Mouse (Mus musculus) liver, embryonic 13.5 days (tissue): ENCODE measurements around the gene Ephb4. TPM values are rescaled to one million over a fixed set of nuclear protein-coding genes. Genes with fewer than 3 reads are reported as not detected.
A peak's percentile ranks its signal among the peaks of the same experiment; 100 is the strongest.

Source experiments
- ATAC-seq: fragments of 200-750 bp; cut with Nextera tagmentation; 2 replicates; pipeline ENCODE4 v1.8.0; 2017; ENCODE audit warnings: low read depth, mild to moderate bottlenecking, moderate number of reproducible peaks, moderate library complexity
- DNase-seq: peaks from one replicate; pipeline ENCODE4 v3.0.0; 2022
- H3K27ac ChIP-seq: fragments of 300-500 bp; sonication (generic); 2 replicates; pipeline ENCODE4 v1.5.1; 2015; ENCODE audit warnings: moderate library complexity, mild to moderate bottlenecking, inconsistent platforms
- H3K27me3 ChIP-seq: fragments of 300-500 bp; sonication (generic); 2 replicates; pipeline ENCODE4 v1.6.1; 2015; ENCODE audit warnings: mild to moderate bottlenecking, inconsistent platforms
- H3K36me3 ChIP-seq: fragments of 300-500 bp; sonication (generic); 2 replicates; pipeline ENCODE4 v1.6.1; 2015; ENCODE audit warnings: mild to moderate bottlenecking, inconsistent platforms
- H3K4me1 ChIP-seq: fragments of 300-500 bp; sonication (generic); replicated peaks from 2 replicates; pipeline ENCODE4 v1.6.1; 2015; ENCODE audit warnings: inconsistent platforms
- H3K4me2 ChIP-seq: fragments of 300-500 bp; sonication (generic); 2 replicates; pipeline ENCODE4 v1.6.1; 2015; ENCODE audit warnings: inconsistent platforms, mild to moderate bottlenecking, moderate library complexity
- H3K4me3 ChIP-seq: fragments of 300-500 bp; sonication (generic); replicated peaks from 2 replicates; pipeline ENCODE4 v1.5.1; 2015; ENCODE audit warnings: mild to moderate bottlenecking, inconsistent platforms
- H3K9ac ChIP-seq: fragments of 300-500 bp; sonication (generic); 2 replicates; pipeline ENCODE4 v1.6.1; 2015; ENCODE audit warnings: mild to moderate bottlenecking, inconsistent platforms
- H3K9me3 ChIP-seq: fragments of 300-500 bp; sonication (generic); replicated peaks from 2 replicates; pipeline ENCODE4 v1.6.1; 2016; ENCODE audit warnings: inconsistent platforms
- WGBS: fragments of 180-500 bp; shearing (Covaris S2); methylation state at CpG from one replicate; pipeline ENCODE4 v1.1.7; 2015; ENCODE audit not compliant: insufficient replicate concordance; 5-methylcytosine and 5-hydroxymethylcytosine counted together
- polyA plus RNA-seq: library from polyadenylated mRNA; unstranded; fragments of >200 nt; fragmentation: Nextera tagmentation; extraction: Ambion mirVana; gene quantifications from 2 replicates; pipeline ENCODE4 v1.2.1, GENCODE M21; 2015

Ephb4 gene
- 5.6 and 8.1 TPM in 2 replicates for polyA plus RNA-seq

DNA sequence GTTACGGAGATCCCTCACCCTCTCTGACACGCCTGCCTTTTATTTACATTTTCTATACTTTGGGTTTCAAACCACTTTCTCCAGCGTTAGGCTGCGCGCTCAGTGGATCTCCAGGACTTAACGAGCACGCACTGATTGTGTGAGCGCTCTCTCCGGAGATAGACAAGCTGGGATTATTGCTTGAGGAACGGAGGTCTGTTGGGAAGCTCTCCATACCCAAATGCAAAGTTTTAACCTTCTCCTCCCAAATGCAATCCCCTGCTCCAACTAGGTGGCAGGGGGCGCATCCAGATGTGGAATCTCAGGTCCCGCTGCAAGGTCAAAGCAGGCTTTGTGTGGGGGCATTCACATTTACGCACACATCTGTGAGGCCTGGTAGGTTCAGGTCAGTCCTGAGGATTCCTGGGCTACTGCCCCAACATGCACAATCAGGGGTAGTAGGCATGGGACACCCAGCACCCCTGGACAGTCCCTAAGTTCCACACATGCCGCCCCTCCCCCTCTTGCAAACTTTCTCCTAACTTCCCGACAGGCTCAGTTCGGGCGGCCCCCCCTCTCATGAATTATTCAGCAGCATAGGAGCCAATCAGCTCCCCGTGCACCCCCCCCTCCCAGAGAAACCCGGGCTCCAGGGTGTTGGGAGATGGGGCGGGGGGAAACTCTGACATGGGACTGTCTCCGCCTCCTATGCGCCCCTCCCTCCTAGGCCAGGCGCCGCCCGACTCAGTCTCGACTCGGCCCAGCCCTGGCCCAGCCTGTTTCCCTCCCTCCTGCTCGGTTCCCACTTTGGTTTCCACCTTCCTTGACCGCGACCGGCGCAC lies at the start of gene Ephb4:
TSS of gene Ephb4 (plus strand) at position 726 of the 821 bp plus-strand sequence.
- Histone ChIP-seq H3K27ac (peak within 1 kb of the TSS; percentile 68), H3K9me3 (no peaks in the 10 kb centered on the region), H3K27me3 (peaks cover 62% of the 10 kb centered on the region), H3K9ac (peak within 1 kb of the TSS; percentile 73), H3K4me1 (peaks cover 9% of the 10 kb centered on the region; the same call in 1 of the 2 replicates), H3K4me2 (peak within 1 kb of the TSS; percentile 55), H3K4me3 (peak within 1 kb of the TSS; percentile 62), H3K36me3 (peaks cover 7% of the 10 kb centered on the region; the same call in 1 of the 2 replicates)
- ATAC-seq = peak; percentile 77
- under 1% methylated on average over 32 of the region's 32 CpGs for WGBS
- peak; percentile 31 for DNase-seq

DNA sequence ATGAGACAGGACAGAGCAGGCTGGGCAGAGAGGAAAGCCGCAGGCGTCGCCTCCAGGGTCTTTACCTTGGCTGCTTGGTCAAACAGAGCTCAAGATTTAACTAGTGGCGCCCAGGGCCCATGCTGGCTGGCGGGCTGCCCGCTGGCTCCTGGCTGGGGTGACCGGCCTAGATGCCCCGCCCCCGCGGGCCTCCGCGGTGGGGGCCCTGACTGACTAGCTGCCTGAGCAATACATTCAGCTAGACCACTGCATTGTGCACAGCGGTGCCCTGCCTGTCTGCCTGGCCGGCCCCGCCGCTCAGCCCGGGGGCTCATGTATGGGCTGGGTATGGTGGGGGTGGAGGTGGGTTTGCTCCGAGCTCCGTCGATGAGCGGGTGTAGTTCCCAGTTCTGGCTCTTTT lies 48.7 kb upstream of the Ephb4 start:
- 87% methylated on average over 21 of the region's 21 CpGs for WGBS
- Histone ChIP-seq H3K27me3 (no peaks in the 10 kb centered on the region), H3K9me3 (no peaks in the 10 kb centered on the region), H3K36me3 (peaks cover 99% of the 10 kb centered on the region), H3K27ac (no peak overlapping the region), H3K4me3 (no peak overlapping the region), H3K4me2 (no peak overlapping the region), H3K9ac (no peak overlapping the region), H3K4me1 (peaks cover 48% of the 10 kb centered on the region)
- ATAC-seq (no peak), DNase-seq (no peak)

DNA sequence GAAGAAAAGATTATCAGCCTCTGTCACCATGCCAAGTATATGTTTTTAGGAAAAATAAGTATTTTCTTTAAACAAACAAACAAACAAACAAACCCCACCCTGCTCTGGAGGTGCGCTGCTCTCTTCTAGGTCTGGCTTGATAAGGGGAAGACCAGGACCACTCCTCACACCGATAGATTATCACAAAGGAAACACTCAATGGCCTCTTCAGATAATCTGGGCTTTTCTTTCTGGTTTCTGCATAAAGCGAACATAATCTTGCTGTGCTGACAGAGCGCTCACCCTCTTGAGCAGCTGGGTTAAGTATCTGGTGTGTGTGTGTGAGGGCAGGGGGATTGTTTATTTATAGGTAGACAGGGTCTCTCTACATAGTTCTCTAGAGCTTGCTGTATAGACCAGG lies 46.3 kb upstream of the Ephb4 start:
- Histone ChIP-seq H3K4me3 (peak overlapping the region; percentile 98; the same call in 1 of the 2 replicates), H3K36me3 (peaks cover 80% of the 10 kb centered on the region), H3K4me1 (peaks cover 53% of the 10 kb centered on the region), H3K27ac (peak overlapping the region; percentile 94; the same call in 1 of the 2 replicates), H3K27me3 (no peaks in the 10 kb centered on the region), H3K4me2 (peak overlapping the region; percentile 88), H3K9me3 (no peaks in the 10 kb centered on the region), H3K9ac (peak overlapping the region; percentile 99; the same call in 1 of the 2 replicates)
- DNase-seq = no peak
- 22% methylated on average over 4 of the region's 4 CpGs for WGBS
- ATAC-seq = no peak; the same call in 1 of the 2 replicates

DNA sequence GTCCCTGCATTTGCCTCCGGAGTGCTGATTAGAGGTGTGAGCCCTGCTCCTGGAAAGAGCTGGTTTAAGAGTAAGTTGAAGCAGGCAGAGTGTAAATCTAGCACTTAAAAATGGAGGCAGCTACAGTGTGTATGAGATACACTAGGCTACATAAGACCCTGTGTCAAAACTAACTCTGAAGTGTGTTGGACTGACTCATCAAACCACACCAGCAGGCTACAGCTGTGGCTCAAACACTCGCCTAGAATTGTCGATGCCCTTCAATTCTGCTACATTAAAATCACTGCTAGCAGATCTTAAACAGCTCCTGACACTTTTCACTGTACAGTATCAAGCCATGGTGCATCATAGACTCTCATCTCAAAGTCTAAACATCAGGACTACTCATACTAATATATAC lies 45.7 kb upstream of the Ephb4 start:
- no peak for DNase-seq
- ATAC-seq = no peak
- Histone ChIP-seq H3K27me3 (no peaks in the 10 kb centered on the region), H3K4me2 (peak overlapping the region; percentile 88), H3K27ac (peak overlapping the region; percentile 94), H3K4me3 (peak overlapping the region; percentile 98; the same call in 1 of the 2 replicates), H3K4me1 (peaks cover 53% of the 10 kb centered on the region), H3K36me3 (peaks cover 80% of the 10 kb centered on the region), H3K9ac (peak overlapping the region; percentile 99), H3K9me3 (no peaks in the 10 kb centered on the region)
- WGBS = 57% methylated on average over 3 of the region's 3 CpGs

DNA sequence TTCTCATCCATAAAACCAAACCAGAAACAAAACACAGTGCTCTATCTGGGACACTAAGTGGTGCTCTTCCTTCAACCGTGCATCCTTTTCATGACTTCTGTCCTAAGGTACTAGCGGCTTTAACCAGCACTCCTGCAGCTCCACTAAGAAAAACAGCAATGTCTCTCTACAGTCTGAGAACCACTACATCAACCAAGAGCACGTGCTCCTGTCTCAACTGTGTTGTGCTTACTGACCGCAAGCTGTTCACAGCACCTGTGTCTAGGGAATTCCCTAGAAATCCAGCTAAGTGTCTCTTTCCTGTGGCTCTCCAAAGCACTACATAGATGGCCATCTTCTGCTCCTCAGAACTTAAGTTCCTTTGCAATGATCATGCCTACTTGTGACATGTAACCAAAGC lies 45.1 kb upstream of the Ephb4 start:
- ATAC-seq (no peak), DNase-seq (no peak)
- peaks cover 80% of the 10 kb centered on the region for H3K36me3 ChIP-seq

DNA sequence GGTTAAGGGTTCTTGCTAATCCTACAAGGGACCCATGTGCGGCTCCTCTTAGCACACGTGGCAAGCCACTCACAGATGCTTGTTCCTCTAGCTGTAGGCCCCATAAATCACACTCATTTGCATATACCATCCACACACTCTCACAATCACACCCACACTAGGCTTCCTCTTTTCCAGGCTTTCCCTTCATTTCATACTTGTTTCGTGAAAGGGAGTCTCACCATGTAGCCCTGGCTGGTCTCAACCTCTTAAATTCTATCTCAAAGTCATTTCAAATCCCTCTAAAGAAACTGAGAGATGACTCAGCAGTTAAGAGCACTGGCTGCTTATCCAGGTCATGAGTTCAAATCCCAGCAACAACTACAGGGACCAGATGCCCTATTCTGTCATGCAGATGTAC lies 44.1 kb upstream of the Ephb4 start:
- WGBS = 33% methylated on average over 3 of the region's 3 CpGs
- H3K36me3 ChIP-seq = peaks cover 80% of the 10 kb centered on the region
- H3K4me2 ChIP-seq = peak overlapping the region; percentile 88
- no peaks in the 10 kb centered on the region for H3K27me3 ChIP-seq
- H3K9ac ChIP-seq = peak overlapping the region; percentile 99
- peak overlapping the region; percentile 94 for H3K27ac ChIP-seq
- peaks cover 53% of the 10 kb centered on the region for H3K4me1 ChIP-seq
- no peak for ATAC-seq
- DNase-seq = no peak
- no peaks in the 10 kb centered on the region for H3K9me3 ChIP-seq
- peak overlapping the region; percentile 98 for H3K4me3 ChIP-seq

More for the DNA sequence above, 45.1 kb upstream of the Ephb4 start:
- Histone ChIP-seq H3K9me3 (no peaks in the 10 kb centered on the region), H3K4me3 (peak overlapping the region; percentile 98), H3K4me2 (peak overlapping the region; percentile 88), H3K27me3 (no peaks in the 10 kb centered on the region), H3K27ac (peak overlapping the region; percentile 94), H3K4me1 (peaks cover 53% of the 10 kb centered on the region), H3K9ac (peak overlapping the region; percentile 99)
- 79% methylated on average over 4 of the region's 4 CpGs for WGBS

DNA sequence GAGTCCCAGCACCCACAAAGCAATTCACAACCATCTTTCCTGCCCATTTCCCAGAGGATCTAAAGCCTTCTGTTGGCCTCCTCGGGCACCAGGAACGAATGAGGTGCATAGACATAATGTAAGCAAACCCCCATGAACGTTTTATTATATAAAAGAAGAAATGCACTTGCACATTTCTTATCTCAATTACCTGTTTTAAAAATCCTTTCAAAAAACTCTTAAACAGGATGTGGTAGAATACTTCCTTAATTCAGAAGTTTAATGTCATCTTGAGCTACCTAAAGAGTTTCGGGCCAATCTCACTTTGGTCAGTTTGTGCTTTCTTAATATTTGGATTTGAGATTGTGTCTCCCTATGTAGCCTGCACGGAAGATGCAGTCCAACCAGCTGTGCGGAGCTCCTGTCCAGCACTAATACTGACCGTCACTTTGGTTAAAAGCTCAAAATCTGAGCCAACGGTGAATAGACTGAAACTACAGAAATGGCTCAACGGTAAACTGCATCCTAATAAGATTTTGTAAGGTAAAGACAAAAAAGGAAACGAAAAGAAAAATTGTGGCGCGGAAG lies 43.4 kb upstream of the Ephb4 start:
- H3K9ac ChIP-seq = peak overlapping the region; percentile 99
- WGBS = 8% methylated on average over 12 of the region's 12 CpGs
- peak overlapping the region; percentile 98 for H3K4me3 ChIP-seq
- H3K36me3 ChIP-seq = peaks cover 76% of the 10 kb centered on the region
- no peaks in the 10 kb centered on the region for H3K27me3 ChIP-seq
- H3K4me2 ChIP-seq = peak overlapping the region; percentile 88
- DNase-seq (no peak), ATAC-seq (no peak)
- peaks cover 52% of the 10 kb centered on the region for H3K4me1 ChIP-seq
- peak overlapping the region; percentile 94 for H3K27ac ChIP-seq
- H3K9me3 ChIP-seq = no peaks in the 10 kb centered on the region

DNA sequence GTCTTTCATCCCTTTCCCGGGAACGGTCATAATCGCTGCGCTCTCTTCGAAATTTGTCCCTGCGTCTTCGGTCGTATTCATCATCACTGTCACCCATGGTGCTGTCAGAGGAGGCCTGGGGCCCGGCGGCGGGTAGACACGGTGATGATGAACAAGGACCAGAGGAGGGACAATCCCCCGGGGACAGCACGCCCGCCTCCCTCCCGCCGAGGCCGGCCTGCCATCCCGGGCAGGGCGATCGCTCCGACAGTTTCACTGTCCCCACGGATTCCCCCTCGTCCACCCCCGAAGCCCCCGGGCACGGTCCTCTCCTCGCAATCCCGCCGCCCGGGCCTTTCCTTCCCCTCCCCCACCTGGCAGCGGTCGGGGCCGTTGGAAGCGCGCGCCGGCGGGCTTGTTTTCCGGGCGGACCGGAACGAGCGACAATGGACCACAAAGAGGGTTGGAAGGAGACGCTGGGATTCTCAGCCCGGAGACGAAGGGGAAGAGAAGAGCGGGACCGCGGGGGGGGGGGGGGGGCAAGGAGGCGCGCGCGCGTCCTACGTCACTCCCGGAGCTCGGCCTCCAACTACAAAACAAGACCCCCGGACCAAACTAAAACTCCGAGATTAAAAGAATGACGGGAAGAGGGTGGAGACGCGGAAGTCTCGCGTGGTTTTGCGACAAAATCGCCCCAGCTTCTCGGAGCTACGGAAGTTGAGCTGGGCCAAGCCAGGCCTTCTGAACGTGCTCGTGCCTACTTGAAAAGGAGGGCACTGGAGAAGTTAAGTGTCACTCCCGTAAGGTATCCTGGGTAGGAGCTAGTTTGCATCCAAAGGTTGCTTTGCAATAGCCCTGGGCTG lies 42.6 kb upstream of the Ephb4 start, which contains the start of gene Srrt:
TSS of gene Srrt (minus strand) at position 604 of the 842 bp plus-strand sequence.
- H3K9me3 ChIP-seq = no peaks in the 10 kb centered on the region
- peaks cover 60% of the 10 kb centered on the region for H3K4me1 ChIP-seq
- peak within 1 kb of the TSS; percentile 98 for H3K4me3 ChIP-seq
- H3K27me3 ChIP-seq = no peaks in the 10 kb centered on the region
- peaks cover 71% of the 10 kb centered on the region for H3K36me3 ChIP-seq
- peak within 1 kb of the TSS; percentile 94 for H3K27ac ChIP-seq
- H3K4me2 ChIP-seq = peak within 1 kb of the TSS; percentile 88
- peak within 1 kb of the TSS; percentile 99 for H3K9ac ChIP-seq
- ATAC-seq = peak; percentile 79
- peak; percentile 85 for DNase-seq
- under 1% methylated on average over 71 of the region's 72 CpGs for WGBS

DNA sequence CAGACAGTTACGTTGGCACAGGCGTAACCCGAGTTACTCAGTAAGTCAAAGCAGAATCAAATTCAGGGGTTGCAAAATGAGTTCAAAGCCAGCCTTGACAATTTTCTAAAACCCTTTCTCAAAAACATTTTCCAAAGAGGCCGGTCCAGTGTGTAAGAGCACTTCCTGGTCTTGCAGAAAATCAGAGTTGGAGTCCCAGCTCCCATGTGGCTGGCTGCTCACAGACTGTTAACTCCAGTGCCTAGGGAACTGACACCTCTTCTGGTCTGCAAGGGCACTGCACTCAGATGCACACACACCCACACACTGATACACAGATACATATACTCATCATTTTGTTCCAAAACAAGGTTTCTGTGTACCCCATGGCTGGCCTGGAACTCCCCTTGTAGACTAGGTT lies 41.6 kb upstream of the Ephb4 start:
- H3K36me3 ChIP-seq = peaks cover 61% of the 10 kb centered on the region
- DNase-seq (no peak), ATAC-seq (no peak)
- H3K4me3 ChIP-seq = peak overlapping the region; percentile 98
- 88% methylated on average over 4 of the region's 4 CpGs for WGBS
- peak overlapping the region; percentile 88 for H3K4me2 ChIP-seq
- peak overlapping the region; percentile 99 for H3K9ac ChIP-seq
- H3K4me1 ChIP-seq = peaks cover 62% of the 10 kb centered on the region
- H3K9me3 ChIP-seq = no peaks in the 10 kb centered on the region
- peak overlapping the region; percentile 94 for H3K27ac ChIP-seq
- no peaks in the 10 kb centered on the region for H3K27me3 ChIP-seq

DNA sequence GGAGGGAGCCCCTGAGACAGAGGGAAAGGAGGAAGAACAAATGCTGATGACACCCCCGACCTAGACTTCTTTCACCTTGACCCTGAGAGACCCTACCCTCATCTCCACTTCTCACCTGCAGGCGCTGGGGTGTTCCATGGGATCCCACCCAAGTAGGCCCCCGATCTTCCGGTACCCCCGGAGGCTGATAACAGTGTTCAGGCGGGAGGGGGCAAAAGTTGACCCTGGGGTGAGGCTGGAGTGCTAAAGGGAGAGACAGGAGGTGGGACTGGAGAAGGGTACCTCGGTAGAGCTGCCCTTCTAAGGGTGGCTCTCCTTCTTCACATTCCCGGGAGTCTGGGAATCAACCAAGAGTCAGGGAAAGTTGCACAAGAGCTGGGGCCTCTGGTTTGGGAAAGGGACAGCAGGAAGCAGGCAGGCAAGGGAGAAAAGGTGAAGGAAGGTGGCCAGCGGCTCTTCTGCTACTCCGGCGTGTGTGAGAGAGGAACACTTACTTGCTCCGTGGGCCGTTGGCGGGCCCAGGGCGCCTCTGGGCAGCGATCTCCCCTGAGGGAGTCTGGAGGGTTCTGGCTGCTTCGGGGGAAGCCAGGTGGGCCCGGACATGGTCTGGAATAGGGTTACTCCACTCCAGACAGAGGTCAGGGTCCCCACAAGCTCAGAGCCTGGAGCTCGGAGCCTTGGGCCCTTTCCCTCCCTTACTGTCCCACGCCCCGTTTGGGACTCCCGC lies 36.3 kb upstream of the Ephb4 start:
- H3K4me2 ChIP-seq = peak overlapping the region; percentile 82
- WGBS = 5% methylated on average over 22 of the region's 22 CpGs
- DNase-seq = no peak

More for the DNA sequence above, 36.3 kb upstream of the Ephb4 start:
- peak overlapping the region; percentile 63 for H3K4me3 ChIP-seq
- peaks cover 61% of the 10 kb centered on the region for H3K4me1 ChIP-seq
- H3K27ac ChIP-seq = peak overlapping the region; percentile 62
- peak overlapping the region; percentile 76 for H3K9ac ChIP-seq
- peaks cover 28% of the 10 kb centered on the region for H3K36me3 ChIP-seq
- H3K27me3 ChIP-seq = no peaks in the 10 kb centered on the region
- no peaks in the 10 kb centered on the region for H3K9me3 ChIP-seq
- ATAC-seq = peak; percentile 48
